Mouse (Mus musculus) c-Kit-positive CD71-positive TER-119-positive erythroid progenitor cells, embryonic 14.5 days (primary cell): ENCODE results near the gene Topbp1.

Experiments used
- DNase-seq: peaks from one replicate; pipeline ENCODE4 v3.0.0-alpha.2; 2013; ENCODE audit warnings: low spot score

The Topbp1 gene

GRCm38 (mm10) chr9:103387011-103387653 is 82.1 kb downstream of the Topbp1 start:
- DNase-seq: no peak

- DNase-seq: no peak
These were observed 84.2 kb downstream of the Topbp1 start for GRCm38 (mm10) chr9:103389261-103389660.

GRCm38 (mm10) chr9:103391796-103392372 is 86.9 kb downstream of the Topbp1 start:
- DNase-seq: no peak

DNA sequence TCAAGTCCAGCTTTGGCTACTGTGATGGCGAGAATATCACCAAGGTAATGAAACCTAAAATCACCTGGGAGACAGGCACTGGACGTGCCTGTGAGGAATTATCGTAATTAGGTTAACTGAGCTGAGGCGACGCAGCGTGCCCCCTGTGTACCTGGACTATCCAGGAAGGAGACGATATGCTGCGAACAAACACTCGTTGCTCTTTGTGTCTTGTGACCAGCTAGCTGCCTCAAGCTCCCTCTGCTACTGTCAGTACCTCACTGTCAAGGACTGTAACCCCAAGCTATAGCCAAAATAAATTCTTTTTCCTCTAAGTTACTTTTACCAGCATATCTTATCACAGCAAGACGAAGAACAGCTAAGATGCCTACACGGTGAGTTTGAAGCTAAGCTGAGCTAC is 88.2 kb downstream of the Topbp1 start:
- DNase-seq: no peak

DNA sequence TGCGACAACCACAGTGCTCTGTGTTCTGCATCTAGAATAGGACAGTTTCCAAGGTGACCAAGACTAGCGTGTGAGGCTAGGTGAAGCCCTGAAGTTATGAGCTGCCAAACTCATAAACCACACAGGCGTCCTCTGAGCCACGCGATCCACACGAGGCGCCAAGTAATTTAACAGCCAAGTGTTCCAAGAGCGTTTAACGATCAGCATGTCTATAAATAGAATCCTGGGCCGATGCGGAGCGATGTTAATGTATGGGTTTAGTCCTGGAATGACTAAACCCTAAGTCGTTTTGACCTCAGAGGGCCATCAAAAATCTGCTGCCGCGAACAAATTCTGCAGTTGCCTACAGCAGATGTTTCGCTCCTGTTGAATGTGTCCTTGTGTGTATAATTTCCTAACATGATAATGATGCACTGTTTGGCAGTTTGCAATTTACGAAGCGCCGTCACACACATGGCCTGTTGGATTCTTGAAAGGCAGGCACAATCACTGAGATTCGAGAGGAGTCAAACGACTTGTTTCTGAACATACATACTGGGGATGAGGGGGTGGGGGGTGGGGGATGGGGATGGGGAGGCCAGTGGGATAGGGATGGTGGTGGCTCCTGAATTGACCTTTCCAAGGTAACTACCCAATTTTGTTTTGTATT is 93.6 kb downstream of the Topbp1 start:
- no peak for DNase-seq
